Mouse (Mus musculus) forebrain, embryonic 10.5 days (tissue): ENCODE measurements around the gene Serpini1. TPM values are rescaled to one million over a fixed set of nuclear protein-coding genes. Genes with fewer than 3 reads are reported as not detected.
"Not testable (repeated sequence)": the region's sequence is repeated elsewhere in the genome, so short reads cannot be mapped to it uniquely, and the experiment has no call there.

Experiments
- DNase-seq: peaks from one replicate; pipeline ENCODE4 v3.0.0-alpha.2; 2017; ENCODE audit warnings: low spot score; ENCODE audit errors: extremely low spot score
- H3K27ac ChIP-seq: fragments of 300-500 bp; sonication (generic); 2 replicates; pipeline ENCODE4 v1.5.1; 2016; ENCODE audit warnings: mild to moderate bottlenecking
- H3K27me3 ChIP-seq: fragments of 300-500 bp; sonication (generic); 2 replicates; pipeline ENCODE4 v1.6.1; 2016; ENCODE audit warnings: mild to moderate bottlenecking; ENCODE audit not compliant: poor library complexity, severe bottlenecking
- H3K36me3 ChIP-seq: fragments of 300-500 bp; sonication (generic); replicated peaks from 2 replicates; pipeline ENCODE4 v1.6.1; 2016; ENCODE audit warnings: mild to moderate bottlenecking, moderate library complexity
- H3K4me1 ChIP-seq: fragments of 300-500 bp; sonication (generic); 2 replicates; pipeline ENCODE4 v1.6.1; 2016
- H3K4me3 ChIP-seq: fragments of 300-500 bp; sonication (generic); 2 replicates; pipeline ENCODE4 v1.5.1; 2016; ENCODE audit warnings: mild to moderate bottlenecking, moderate library complexity
- H3K9me3 ChIP-seq: fragments of 300-500 bp; sonication (generic); 2 replicates; pipeline ENCODE4 v1.6.1; 2016; ENCODE audit warnings: mild to moderate bottlenecking, moderate library complexity
- WGBS: fragments of 180-500 bp; shearing (Covaris S2); methylation state at CpG from one replicate; pipeline ENCODE4 v1.1.7; 2016; 5-methylcytosine and 5-hydroxymethylcytosine counted together
- polyA plus RNA-seq: library from polyadenylated mRNA; unstranded; fragments of >200 nt; fragmentation: Nextera tagmentation; extraction: Ambion mirVana; gene quantifications from 2 replicates; pipeline ENCODE4 v1.2.1, GENCODE M21; 2016

Gene Serpini1
- polyA plus RNA-seq, 1 experiment from 2014 or later = 6.1 TPM

DNA sequence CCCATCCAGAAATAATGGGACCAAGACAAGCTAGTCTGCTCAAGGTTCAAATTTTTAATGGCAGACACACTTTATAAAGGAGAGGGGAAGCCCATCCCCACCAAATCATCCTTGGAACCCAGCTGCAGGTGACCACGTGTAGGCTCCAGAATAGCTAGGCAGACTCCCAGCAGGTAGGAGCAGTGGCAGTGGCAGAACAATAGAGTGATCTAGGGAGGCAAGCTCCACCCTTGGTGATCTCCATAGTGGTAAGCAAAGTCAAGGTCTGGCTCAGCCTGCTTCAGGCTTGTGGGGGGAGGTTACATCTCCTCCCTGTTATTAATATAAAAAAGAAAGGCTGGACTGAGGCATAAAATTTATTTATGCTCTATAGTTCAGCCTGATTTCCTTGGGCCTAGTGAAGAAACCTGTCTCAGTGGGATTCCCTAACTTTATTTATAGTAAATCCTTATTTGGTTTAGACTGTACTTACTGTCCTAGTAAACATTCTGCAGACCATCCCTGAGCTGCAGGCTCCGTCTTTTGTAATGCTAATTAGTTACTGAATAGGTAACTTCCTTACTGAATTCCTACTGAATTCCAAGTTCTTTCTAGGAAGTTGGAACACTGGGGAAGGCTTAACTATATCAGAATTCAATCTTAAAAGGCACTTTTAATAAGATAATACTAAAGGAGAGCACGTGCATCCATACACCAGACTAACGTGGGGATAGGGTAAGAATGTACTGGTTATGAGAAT is 93.2 kb downstream of the Serpini1 start:
- H3K27me3 ChIP-seq, H3K9me3 ChIP-seq, H3K27ac ChIP-seq, H3K36me3 ChIP-seq, H3K4me3 ChIP-seq, H3K4me1 ChIP-seq, DNase-seq: not testable (repeated sequence)
- 62% methylated on average over 4 of the region's 4 CpGs for WGBS

DNA sequence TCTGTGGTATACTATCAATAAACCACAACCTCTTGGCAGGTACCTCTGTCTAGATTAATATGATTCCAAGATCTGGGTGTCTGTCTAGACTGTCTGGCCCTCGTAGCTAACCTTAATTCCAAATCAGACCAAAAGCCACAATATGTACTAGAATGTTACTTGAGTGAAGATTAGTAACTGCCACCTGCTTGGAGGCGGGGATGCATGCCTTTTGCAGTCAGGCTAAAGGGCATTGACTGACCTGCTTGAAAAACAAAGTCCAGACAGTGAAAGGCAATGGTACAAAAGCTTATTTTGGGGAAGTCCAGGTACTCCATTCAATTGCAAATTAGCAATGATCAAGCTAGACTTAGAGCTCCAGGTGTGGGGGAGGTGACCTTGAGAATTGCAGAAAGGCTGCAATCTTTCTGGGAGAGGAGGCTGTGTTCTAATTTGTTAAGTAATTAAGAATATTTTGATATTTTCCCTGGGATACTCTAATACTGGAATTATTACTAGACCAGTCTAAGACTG is 94.3 kb downstream of the Serpini1 start:
- H3K36me3 ChIP-seq = no peaks in the 10 kb centered on the region
- no peaks in the 10 kb centered on the region for H3K4me1 ChIP-seq
- H3K27ac ChIP-seq = no peak overlapping the region
- DNase-seq = no peak
- no peaks in the 10 kb centered on the region for H3K27me3 ChIP-seq
- WGBS = 80% methylated on average over 2 of the region's 2 CpGs
- no peak overlapping the region for H3K4me3 ChIP-seq
- no peaks in the 10 kb centered on the region for H3K9me3 ChIP-seq

- not testable (repeated sequence) for H3K27ac ChIP-seq
- WGBS = 66% methylated on average over 4 of the region's 4 CpGs
Observed at GRCm38 (mm10) chr3:75653901-75654300, 96.6 kb downstream of the Serpini1 start.

GRCm38 (mm10) chr3:75655578-75656344 is 98.4 kb downstream of the Serpini1 start:
- Histone ChIP-seq H3K9me3 (no peaks in the 10 kb centered on the region), H3K4me3 (no peak overlapping the region), H3K36me3 (no peaks in the 10 kb centered on the region), H3K27me3 (no peaks in the 10 kb centered on the region), H3K4me1 (no peaks in the 10 kb centered on the region), H3K27ac (no peak overlapping the region)
- DNase-seq = no peak
- WGBS = 79% methylated on average over 6 of the region's 6 CpGs

More at GRCm38 (mm10) chr3:75653901-75654300, 96.6 kb downstream of the Serpini1 start:
- not testable (repeated sequence) for DNase-seq, H3K36me3 ChIP-seq, H3K4me3 ChIP-seq, H3K9me3 ChIP-seq, H3K27me3 ChIP-seq, H3K4me1 ChIP-seq

GRCm38 (mm10) chr3:75666962-75667361 is 109.6 kb downstream of the Serpini1 start:
- no peaks in the 10 kb centered on the region for H3K4me1 ChIP-seq
- WGBS = 82% methylated on average over 3 of the region's 3 CpGs
- H3K36me3 ChIP-seq = no peaks in the 10 kb centered on the region
- DNase-seq = no peak
- H3K27ac ChIP-seq = no peak overlapping the region
- no peak overlapping the region for H3K4me3 ChIP-seq
- no peaks in the 10 kb centered on the region for H3K27me3 ChIP-seq
- H3K9me3 ChIP-seq = no peaks in the 10 kb centered on the region

GRCm38 (mm10) chr3:75670425-75670824 is 113.1 kb downstream of the Serpini1 start:
- H3K9me3 ChIP-seq = no peaks in the 10 kb centered on the region
- DNase-seq = no peak
- 70% methylated on average over 1 of the region's 1 CpGs for WGBS
- no peaks in the 10 kb centered on the region for H3K36me3 ChIP-seq
- no peaks in the 10 kb centered on the region for H3K27me3 ChIP-seq
- no peak overlapping the region for H3K4me3 ChIP-seq
- H3K27ac ChIP-seq = no peak overlapping the region
- no peaks in the 10 kb centered on the region for H3K4me1 ChIP-seq

- Histone ChIP-seq H3K9me3 (no peaks in the 10 kb centered on the region), H3K4me1 (no peaks in the 10 kb centered on the region), H3K27ac (no peak overlapping the region), H3K4me3 (no peak overlapping the region), H3K36me3 (no peaks in the 10 kb centered on the region), H3K27me3 (no peaks in the 10 kb centered on the region)
- no peak for DNase-seq
Observed at GRCm38 (mm10) chr3:75682881-75683280, 125.5 kb downstream of the Serpini1 start.

DNA sequence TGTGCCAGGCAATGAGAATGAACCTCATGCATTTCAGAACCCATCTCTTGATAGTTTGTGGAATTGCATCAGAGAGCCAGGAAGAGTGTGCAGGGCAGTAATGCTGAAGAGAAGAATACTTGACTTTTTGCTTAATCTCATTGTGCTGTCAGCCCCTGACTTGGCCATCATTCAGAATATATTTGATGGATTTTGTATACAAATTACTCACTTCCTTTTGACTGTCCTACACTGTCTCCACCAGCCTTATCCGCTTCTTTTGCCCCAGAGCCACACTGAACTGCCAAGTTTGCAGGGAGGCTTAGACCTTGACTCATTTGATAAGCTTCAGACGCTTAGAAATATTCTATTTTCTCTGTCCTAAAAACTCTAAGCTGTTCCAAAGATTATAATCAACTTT is 129.4 kb downstream of the Serpini1 start:
- H3K36me3 ChIP-seq = no peaks in the 10 kb centered on the region
- no peak overlapping the region for H3K27ac ChIP-seq
- no peak for DNase-seq
- WGBS = 84% methylated on average over 2 of the region's 2 CpGs
- no peaks in the 10 kb centered on the region for H3K9me3 ChIP-seq
- H3K4me3 ChIP-seq = no peak overlapping the region
- no peaks in the 10 kb centered on the region for H3K4me1 ChIP-seq
- no peaks in the 10 kb centered on the region for H3K27me3 ChIP-seq

- DNase-seq = no peak
- H3K27me3 ChIP-seq = no peaks in the 10 kb centered on the region
- H3K4me3 ChIP-seq = no peak overlapping the region
- no peak overlapping the region for H3K27ac ChIP-seq
- no peaks in the 10 kb centered on the region for H3K36me3 ChIP-seq
- no peaks in the 10 kb centered on the region for H3K9me3 ChIP-seq
- H3K4me1 ChIP-seq = no peaks in the 10 kb centered on the region
- WGBS = 84% methylated on average over 3 of the region's 3 CpGs
Observed at GRCm38 (mm10) chr3:75687187-75687825, 130.0 kb downstream of the Serpini1 start.

GRCm38 (mm10) chr3:75690321-75690720 is 133.0 kb downstream of the Serpini1 start:
- no peak for DNase-seq
- Histone ChIP-seq H3K27me3 (no peaks in the 10 kb centered on the region), H3K4me3 (no peak overlapping the region), H3K36me3 (no peaks in the 10 kb centered on the region), H3K9me3 (no peaks in the 10 kb centered on the region), H3K4me1 (no peaks in the 10 kb centered on the region), H3K27ac (no peak overlapping the region)

GRCm38 (mm10) chr3:75692088-75692487 is 134.7 kb downstream of the Serpini1 start:
- H3K36me3 ChIP-seq = no peaks in the 10 kb centered on the region
- no peak overlapping the region for H3K27ac ChIP-seq
- no peaks in the 10 kb centered on the region for H3K9me3 ChIP-seq
- H3K4me3 ChIP-seq = no peak overlapping the region
- H3K4me1 ChIP-seq = no peaks in the 10 kb centered on the region
- 86% methylated on average over 1 of the region's 1 CpGs for WGBS
- DNase-seq = no peak
- no peaks in the 10 kb centered on the region for H3K27me3 ChIP-seq
